Mouse (Mus musculus): Measurements from ENCODE around the gene 1190002N15Rik.

- TF ChIP-seq EP300 (IDR thresholded peaks at IDR 0.05) (no peak), CTCF (IDR thresholded peaks at IDR 0.05) (no peak)
These were observed 49.9 kb downstream of the 1190002N15Rik start for GRCm38 (mm10) chr9:94487976-94488375.

Data from lung, postnatal 0 days (tissue).